Mouse (Mus musculus) liver, postnatal 0 days (tissue): ENCODE data around the gene Tmc4.

ENCODE experiments used
- CTCF ChIP-seq: sonication (generic); IDR thresholded peaks from 2 replicates; pipeline ENCODE4 v1.5.1; 2016; ENCODE audit warnings: antibody characterized with exemption, low read depth
- EP300 ChIP-seq: IDR thresholded peaks from 2 replicates; pipeline ENCODE4 v1.6.1; 2016; ENCODE audit warnings: antibody characterized with exemption, low read depth, mild to moderate bottlenecking

GRCm38 (mm10) chr7:3692987-3693808 is 15.8 kb upstream of the Tmc4 start, which contains the start of gene Mboat7:
- TF ChIP-seq CTCF, result no peak
- TF ChIP-seq EP300, result no peak; the same call in 1 of the 2 replicates
